In the genomic region with DNA sequence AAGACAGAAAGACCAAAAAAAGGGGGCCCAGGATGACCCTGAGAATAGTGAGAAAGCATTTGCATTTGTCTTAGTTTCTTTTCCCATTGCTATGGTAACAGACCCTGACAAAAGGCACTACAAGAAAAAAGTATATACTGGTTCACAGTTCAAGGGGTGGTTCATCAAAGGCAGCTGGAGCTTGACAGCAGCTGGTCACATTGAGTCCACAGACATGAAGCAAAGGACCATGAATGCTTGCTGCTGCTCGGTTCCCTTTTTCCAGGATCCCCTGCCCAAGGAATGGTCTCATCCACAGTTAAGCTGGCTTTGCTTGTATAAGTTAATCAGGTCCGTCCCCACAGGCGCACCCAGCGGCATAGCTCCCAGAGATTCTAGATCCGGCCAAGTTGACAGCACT, we compare ENCODE assay signal across 29 mouse cellular contexts. TPM values are rescaled to one million over a fixed set of nuclear protein-coding genes. Genes with fewer than 3 reads are reported as not detected.
DNase-seq lines count a peak whose midpoint lies in the region; ATAC-seq and TF ChIP-seq lines count a peak whose summit lies in the region.
"Had no signal": no experiment of that assay in that cellular context is flagged by ENCODE, and none has a peak within 500 bp of the region (broad histone marks: within the 10 kb centered on the region; RNA-seq: fewer than 3 reads in every experiment).

No protein-coding gene starts in this region.

- WGBS in heart, embryonic 10.5 days: 68% methylated on average over 5 of the region's 5 CpGs
- 79% methylated on average over 5 of the region's 5 CpGs for WGBS in kidney, embryonic 16.5 days
- WGBS in neural tube, embryonic 11.5 days: 77% methylated on average over 5 of the region's 5 CpGs

- peak; percentile 74 for DNase-seq in heart, adult 11 months
- no peak for DNase-seq in heart, embryonic 10.5 days (ENCODE audit: low spot score)
- DNase-seq in kidney, postnatal 25 days: no peak
- DNase-seq in neural tube, embryonic 11.5 days (ENCODE audit: low spot score): peak; percentile 17
- DNase-seq in neural tube, embryonic 10.5 days (ENCODE audit: extremely low spot score, low spot score): no peak
- DNase-seq in gastrocnemius, adult 2 months: no peak
- DNase-seq: adrenal gland, postnatal 36 days; B cell, adult 2 months; cerebellum, adult 11-12 months; cerebellum, postnatal 10 days; forebrain, postnatal 0 days; gastrocnemius, postnatal 25 days; heart, postnatal 36 days; layer of hippocampus, adult 9-11 months; right cerebral cortex, adult 18-20 months; right cerebral cortex, postnatal 4 days; thymus, adult 18-20 months; thymus, postnatal 36 days had no signal

- H3K4me1 ChIP-seq in heart, embryonic 10.5 days: peaks cover 14% of the 10 kb centered on the region
- H3K4me1 ChIP-seq in kidney, embryonic 16.5 days (ENCODE audit: insufficient read depth, low read length): peaks cover 14% of the 10 kb centered on the region
- H3K4me1 ChIP-seq in neural tube, embryonic 11.5 days (ENCODE audit: control insufficient read depth, insufficient read depth, low read length): no peaks in the 10 kb centered on the region
- H3K4me1 ChIP-seq: limb, embryonic 15.5 days; liver, embryonic 15.5 days had no signal

- peaks cover 34% of the 10 kb centered on the region for H3K36me3 ChIP-seq in heart, embryonic 10.5 days
- no peaks in the 10 kb centered on the region for H3K36me3 ChIP-seq in kidney, embryonic 16.5 days (ENCODE audit: insufficient read depth, low read length)
- no peaks in the 10 kb centered on the region for H3K36me3 ChIP-seq in neural tube, embryonic 11.5 days (ENCODE audit: control insufficient read depth, insufficient read depth, low read length)
- H3K36me3 ChIP-seq: G1E; hindbrain, embryonic 15.5 days; liver, embryonic 15.5 days; midbrain, embryonic 13.5 days had no signal

- no peak overlapping the region for H3K27ac ChIP-seq in heart, embryonic 10.5 days
- peak overlapping the region; percentile 58; the same call in 1 of the 2 replicates for H3K27ac ChIP-seq in kidney, embryonic 16.5 days (ENCODE audit: low read length)
- H3K27ac ChIP-seq in neural tube, embryonic 11.5 days (ENCODE audit: low read depth, low read length): no peak overlapping the region
- no peak overlapping the region for H3K27ac ChIP-seq in gastrocnemius, adult 2 months
- H3K27ac ChIP-seq: heart, embryonic 15.5 days; hindbrain, embryonic 15.5 days; limb, embryonic 15.5 days; liver, embryonic 15.5 days; macrophage; midbrain, embryonic 13.5 days had no signal

- H3K4me2 ChIP-seq in kidney, embryonic 16.5 days (replicated peaks; ENCODE audit: low read depth, low read length): no peak overlapping the region
- H3K4me2 ChIP-seq in neural tube, embryonic 11.5 days (ENCODE audit: low read depth): no peak overlapping the region
- H3K4me2 ChIP-seq: heart, embryonic 15.5 days; hindbrain, embryonic 15.5 days; limb, embryonic 15.5 days; liver, embryonic 15.5 days; midbrain, embryonic 13.5 days had no signal

- H3K27me3 ChIP-seq in heart, embryonic 10.5 days (ENCODE audit: insufficient read depth, poor library complexity, severe bottlenecking): peaks cover 29% of the 10 kb centered on the region
- H3K27me3 ChIP-seq in kidney, embryonic 16.5 days (ENCODE audit: insufficient read depth, low read length): no peaks in the 10 kb centered on the region; the same call in 1 of the 2 replicates
- no peaks in the 10 kb centered on the region for H3K27me3 ChIP-seq in neural tube, embryonic 11.5 days (ENCODE audit: control insufficient read depth, insufficient read depth, low read length)
- H3K27me3 ChIP-seq: CH12.LX; heart, embryonic 15.5 days had no signal

- no peak for TF ChIP-seq CTCF in gastrocnemius, adult 2 months (IDR thresholded peaks at IDR 0.05)

- ATAC-seq in kidney, embryonic 16.5 days (ENCODE audit: low FRiP score, low TSS enrichment): no peak
- ATAC-seq in neural tube, embryonic 11.5 days (ENCODE audit: insufficient read depth, low FRiP score, low TSS enrichment): no peak
- ATAC-seq: forebrain, postnatal 0 days; lung, postnatal 0 days; midbrain, embryonic 13.5 days; Patski had no signal

- intact Hi-C loops in gastrocnemius, adult 2 months (cut with DNase I): no loop called here

- H3K9me3 ChIP-seq in heart, embryonic 10.5 days: no peaks in the 10 kb centered on the region
- no peaks in the 10 kb centered on the region for H3K9me3 ChIP-seq in kidney, embryonic 16.5 days (ENCODE audit: low read length)
- H3K9me3 ChIP-seq in neural tube, embryonic 11.5 days (ENCODE audit: control insufficient read depth, low read length): no peaks in the 10 kb centered on the region
- H3K9me3 ChIP-seq: G1E; heart, embryonic 15.5 days; hindbrain, embryonic 15.5 days; limb, embryonic 15.5 days; liver, embryonic 15.5 days; midbrain, embryonic 13.5 days had no signal

- no peak overlapping the region for H3K9ac ChIP-seq in kidney, embryonic 16.5 days (replicated peaks; ENCODE audit: low read length)
- no peak overlapping the region for H3K9ac ChIP-seq in neural tube, embryonic 11.5 days (ENCODE audit: low read length)
- H3K9ac ChIP-seq: forebrain, postnatal 0 days; heart, embryonic 15.5 days; hindbrain, embryonic 15.5 days; limb, embryonic 15.5 days; liver, embryonic 15.5 days; midbrain, embryonic 13.5 days had no signal

- H3K4me3 ChIP-seq in heart, embryonic 10.5 days: no peak overlapping the region
- no peak overlapping the region for H3K4me3 ChIP-seq in kidney, embryonic 16.5 days (ENCODE audit: low read length)
- H3K4me3 ChIP-seq in neural tube, embryonic 11.5 days (ENCODE audit: low read depth, low read length): no peak overlapping the region
- H3K4me3 ChIP-seq in gastrocnemius, adult 2 months: no peak overlapping the region
- H3K4me3 ChIP-seq: heart, embryonic 15.5 days; hindbrain, embryonic 15.5 days; limb, embryonic 15.5 days; liver, embryonic 15.5 days; midbrain, embryonic 13.5 days had no signal

RNA-seq across cellular contexts. Expression of a gene that starts 3.3 kb away (rescaled TPM):
- polyA plus RNA-seq in heart, embryonic 10.5 days (2016; fragmentation: Nextera tagmentation; extraction: Ambion mirVana): 0.92 and 1.1 TPM in 2 replicates
- polyA plus RNA-seq in kidney, embryonic 16.5 days (2015; fragmentation: Nextera tagmentation; extraction: Ambion mirVana): 3.4 and 3.9 TPM in 2 replicates
- 2.5 and 3.4 TPM in 2 replicates for polyA plus RNA-seq in neural tube, embryonic 11.5 days (2014; fragmentation: Nextera tagmentation; extraction: Ambion mirVana)
- total RNA-seq in gastrocnemius, adult 2 months (2021): under 1 TPM; 0.53 to 0.94 TPM
- polyA plus RNA-seq: G1E had no signal

RNA-seq across cellular contexts. Expression of a gene that starts 44.8 kb away (rescaled TPM):
- polyA plus RNA-seq in heart, embryonic 10.5 days (2016; fragmentation: Nextera tagmentation; extraction: Ambion mirVana): 44.6 and 65.4 TPM in 2 replicates
- polyA plus RNA-seq in kidney, embryonic 16.5 days (2015; fragmentation: Nextera tagmentation; extraction: Ambion mirVana): 56.7 and 65.1 TPM in 2 replicates
- 71.8 and 82.0 TPM in 2 replicates for polyA plus RNA-seq in neural tube, embryonic 11.5 days (2014; fragmentation: Nextera tagmentation; extraction: Ambion mirVana)
- 10 to 100 TPM; 25.0 to 40.3 TPM for total RNA-seq in gastrocnemius, adult 2 months (2021)

Comparison
In these comparisons a context has a peak if more than half of its experiments do, and no peak if none do; other contexts are left out.
1. DNase-seq: peak in heart, adult 11 months (single experiment) and neural tube, embryonic 11.5 days (single experiment); none in heart, embryonic 10.5 days (single experiment), kidney, postnatal 25 days (0 of 2), neural tube, embryonic 10.5 days (single experiment) and gastrocnemius, adult 2 months (single experiment).